Mouse (Mus musculus) CH12.LX (cell line): ENCODE results near the gene Gm21992. TPM values are rescaled to one million over a fixed set of nuclear protein-coding genes. Genes with fewer than 3 reads are reported as not detected.
A peak's percentile ranks its signal among the peaks of the same experiment; 100 is the strongest.

Experiments used
- DNase-seq: peaks from one replicate; pipeline ENCODE4 v3.0.0-alpha.2; 2013; ENCODE audit errors: extremely low read depth
- H3K27ac ChIP-seq: 2 replicates; pipeline ENCODE4 v1.5.1; 2012; ENCODE audit warnings: low read depth, mild to moderate bottlenecking, control low read depth, moderate library complexity; ENCODE audit not compliant: insufficient read depth
- H3K27me3 ChIP-seq: replicated peaks from 2 replicates; pipeline ENCODE3; 2012; ENCODE audit warnings: inconsistent platforms
- H3K36me3 ChIP-seq, 2 experiments: replicated peaks in 1 of 2; 2 replicates each; pipeline versions ENCODE3 to v1.6.1; 2012; ENCODE audit warnings: inconsistent platforms in 1 of 2, low read length in 1 of 2, mild to moderate bottlenecking in 1 of 2, mixed read lengths in 1 of 2, moderate library complexity in 1 of 2; ENCODE audit not compliant: control insufficient read depth in 1 of 2, insufficient read depth in 1 of 2
- H3K4me1 ChIP-seq, 2 experiments: 2 replicates each; pipeline ENCODE4 v1.6.1; 2012; ENCODE audit warnings: inconsistent platforms in 1 of 2, moderate library complexity in 1 of 2; ENCODE audit not compliant: insufficient read depth in 2 of 2, control insufficient read depth in 1 of 2
- H3K4me2 ChIP-seq: 2 replicates; pipeline ENCODE4 v1.6.1; 2012; ENCODE audit warnings: low read depth, mild to moderate bottlenecking, control low read depth; ENCODE audit not compliant: poor library complexity, insufficient read depth, severe bottlenecking
- H3K4me3 ChIP-seq, 3 experiments: fragments of 150-350 bp in 1 of 3; sonication (generic) in 1 of 3; replicated peaks in 1 of 3; 2 replicates each; pipeline versions ENCODE3 to v1.5.1; 2011 to 2012; ENCODE audit warnings: low read depth in 2 of 3, low read length in 2 of 3, mild to moderate bottlenecking in 2 of 3, moderate library complexity in 2 of 3, control low read depth in 1 of 3, improper control_type of control experiment in 1 of 3, inconsistent platforms in 1 of 3, mixed read lengths in 1 of 3; ENCODE audit not compliant: poor library complexity in 1 of 3
- H3K79me2 ChIP-seq: replicated peaks from 2 replicates; pipeline ENCODE4 v1.6.1; 2012; ENCODE audit warnings: mild to moderate bottlenecking, moderate library complexity; ENCODE audit not compliant: control insufficient read depth, poor library complexity, insufficient read depth, severe bottlenecking; ENCODE audit errors: extremely low read depth
- H3K9ac ChIP-seq: 2 replicates; pipeline ENCODE4 v1.6.1; 2012; ENCODE audit warnings: low read depth, mild to moderate bottlenecking, control low read depth, moderate library complexity; ENCODE audit not compliant: insufficient read depth
- H3K9me3 ChIP-seq: replicated peaks from 2 replicates; pipeline ENCODE3; 2012; ENCODE audit warnings: low read length, inconsistent platforms, mixed read lengths
- CHD2 ChIP-seq: IDR thresholded peaks from 2 replicates; pipeline ENCODE4 v1.6.1; 2011; ENCODE audit warnings: low read length, improper control_type of control experiment
- CTCF ChIP-seq, 2 experiments: IDR thresholded peaks in 1 of 2; conservative IDR thresholded peaks in 1 of 2; 2 replicates each; pipeline ENCODE4 v1.5.1; 2011 to 2012; ENCODE audit warnings: low read depth in 2 of 2, low read length in 2 of 2, improper control_type of control experiment in 1 of 2, inconsistent platforms in 1 of 2, mild to moderate bottlenecking in 1 of 2, moderate library complexity in 1 of 2
- E2F4 ChIP-seq: IDR thresholded peaks from 2 replicates; pipeline ENCODE4 v1.6.1; 2011; ENCODE audit warnings: low read depth, low read length, improper control_type of control experiment; ENCODE audit not compliant: insufficient replicate concordance
- EP300 ChIP-seq: IDR thresholded peaks from 2 replicates; pipeline ENCODE4 v1.6.1; 2011; ENCODE audit warnings: low read length, improper control_type of control experiment
- ETS1 ChIP-seq: conservative IDR thresholded peaks from 2 replicates; pipeline ENCODE4 v1.6.1; 2012; ENCODE audit warnings: low read depth, mild to moderate bottlenecking, inconsistent platforms, low read length, improper control_type of control experiment, moderate library complexity
- GABPA ChIP-seq: IDR thresholded peaks from 2 replicates; pipeline ENCODE4 v1.6.1; 2012; ENCODE audit warnings: low read depth, low read length, improper control_type of control experiment, inconsistent platforms; ENCODE audit not compliant: insufficient replicate concordance
- HCFC1 ChIP-seq: IDR thresholded peaks from 2 replicates; pipeline ENCODE4 v1.6.1; 2012; ENCODE audit warnings: low read depth, mild to moderate bottlenecking, inconsistent platforms, low read length, improper control_type of control experiment
- JUND ChIP-seq: conservative IDR thresholded peaks from 2 replicates; pipeline ENCODE4 v1.6.1; 2011; ENCODE audit warnings: low read depth, low read length, improper control_type of control experiment
- KAT2A ChIP-seq: IDR thresholded peaks from 2 replicates; pipeline ENCODE4 v1.6.1; 2012; ENCODE audit warnings: low read length, improper control_type of control experiment, inconsistent platforms; ENCODE audit not compliant: insufficient replicate concordance
- MAFK ChIP-seq: IDR thresholded peaks from 2 replicates; pipeline ENCODE4 v1.6.1; 2011; ENCODE audit warnings: low read length, improper control_type of control experiment; ENCODE audit not compliant: insufficient replicate concordance
- MAX ChIP-seq: IDR thresholded peaks from 2 replicates; pipeline ENCODE4 v1.6.1; 2011; ENCODE audit warnings: low read length, improper control_type of control experiment
- MXI1 ChIP-seq: IDR thresholded peaks from 2 replicates; pipeline ENCODE4 v1.6.1; 2011; ENCODE audit warnings: mild to moderate bottlenecking, low read depth, low read length, improper control_type of control experiment
- MYC ChIP-seq: IDR thresholded peaks from 2 replicates; pipeline ENCODE4 v1.6.1; 2011; ENCODE audit warnings: low read depth, mild to moderate bottlenecking, improper control_type of control experiment, low read length
- NRF1 ChIP-seq: IDR thresholded peaks from 2 replicates; pipeline ENCODE4 v1.6.1; 2014; ENCODE audit warnings: low read depth, mild to moderate bottlenecking, inconsistent platforms, low read length, improper control_type of control experiment, moderate library complexity
- PAX5 ChIP-seq: IDR thresholded peaks from 2 replicates; pipeline ENCODE4 v1.6.1; 2012; ENCODE audit warnings: low read length, inconsistent platforms, mixed read lengths
- RAD21 ChIP-seq: IDR thresholded peaks from 2 replicates; pipeline ENCODE4 v1.6.1; 2011; ENCODE audit warnings: low read depth, mild to moderate bottlenecking, low read length, improper control_type of control experiment, moderate library complexity
- RCOR1 ChIP-seq: conservative IDR thresholded peaks from 2 replicates; pipeline ENCODE4 v1.6.1; 2012; ENCODE audit warnings: low read depth, mild to moderate bottlenecking, inconsistent platforms, low read length, improper control_type of control experiment
- SIN3A ChIP-seq: IDR thresholded peaks from 2 replicates; pipeline ENCODE4 v1.6.1; 2012; ENCODE audit warnings: low read length, improper control_type of control experiment, inconsistent platforms
- SMC3 ChIP-seq: IDR thresholded peaks from 2 replicates; pipeline ENCODE4 v1.6.1; 2011; ENCODE audit warnings: low read depth, low read length, improper control_type of control experiment
- UBTF ChIP-seq: IDR thresholded peaks from 2 replicates; pipeline ENCODE4 v1.6.1; 2012; ENCODE audit warnings: low read depth, mild to moderate bottlenecking, inconsistent platforms, low read length, improper control_type of control experiment, moderate library complexity
- USF2 ChIP-seq: conservative IDR thresholded peaks from 2 replicates; pipeline ENCODE4 v1.6.1; 2011; ENCODE audit warnings: low read depth, low read length, improper control_type of control experiment
- ZKSCAN1 ChIP-seq: IDR thresholded peaks from 2 replicates; pipeline ENCODE4 v1.6.1; 2012; ENCODE audit warnings: low read depth, inconsistent platforms, low read length, improper control_type of control experiment, borderline replicate concordance
- dilution Hi-C: fragments of 300-500 bp; cut with MboI; formaldehyde crosslinking; loops from 2 replicates; pipeline ENCODE4 v1.14.3; 2020; ENCODE audit warnings: low sequenced_read_pairs; ENCODE audit not compliant: extremely low pct_unique_long_range_greater_than_20kb, extremely low pct_ligation_motif_present
- in situ Hi-C: fragments of 300-500 bp; cut with MboI; formaldehyde crosslinking; loops from 3 replicates; pipeline ENCODE4 v1.14.3; 2019; ENCODE audit warnings: low sequenced_read_pairs, low pct_ligation_motif_present, low pct_unique_long_range_greater_than_20kb, mixed read lengths
- polyA plus RNA-seq: library from polyadenylated mRNA; unstranded; fragments of >175 nt; gene quantifications from 2 replicates; pipeline ENCODE4 v1.2.1, GENCODE M21; 2012; ENCODE audit warnings: low read depth; ENCODE audit not compliant: insufficient read length
- total RNA-seq, 2 experiments: library from RNA; depleted of rRNA; stranded (reverse); fragments of 300-350 nt in 1 of 2; fragments of >200 nt in 1 of 2; gene quantifications; 2 replicates each; pipeline ENCODE4 v1.2.3; 2012 to 2014

Gm21992 gene
- total and polyA plus RNA-seq, 3 experiments = 3.9 to 44.3 (median 17.0) TPM

GRCm38 (mm10) chr19:4847490-4847889 is 36.1 kb upstream of the Gm21992 start:
- in situ Hi-C loops = no loop called here
- Histone ChIP-seq H3K36me3 (no peaks in the 10 kb centered on the region), H3K27ac (no peak overlapping the region), H3K4me1 (no peaks in the 10 kb centered on the region), H3K79me2 (no peaks in the 10 kb centered on the region), H3K9ac (no peak overlapping the region), H3K27me3 (peaks cover 45% of the 10 kb centered on the region), H3K4me2 (no peak overlapping the region), H3K4me3 (no peak overlapping the region), H3K9me3 (no peaks in the 10 kb centered on the region)
- TF ChIP-seq SMC3 (peak; percentile 85), CTCF (conservative IDR thresholded peaks at IDR 0.05 in 1 of 2, IDR thresholded peaks at IDR 0.05 in 1 of 2; ENCODE audit: low read depth in 2 of 2, low read length in 2 of 2) (peak in 1 of 2 experiments; percentile 83; a peak in 2 of 4 replicates), SIN3A (no peak), RAD21 (peak; percentile 70)
- dilution Hi-C loops = no loop called here
- peak; percentile 31 for DNase-seq

GRCm38 (mm10) chr19:4845846-4846245 is 34.4 kb upstream of the Gm21992 start:
- H3K36me3 ChIP-seq = no peaks in the 10 kb centered on the region
- in situ Hi-C loops (no loop called here), dilution Hi-C loops (no loop called here)
- H3K9me3 ChIP-seq = no peaks in the 10 kb centered on the region
- no peak overlapping the region for H3K9ac ChIP-seq
- no peak overlapping the region for H3K27ac ChIP-seq
- no peak overlapping the region for H3K4me3 ChIP-seq
- TF ChIP-seq PAX5 (no peak), ETS1 (no peak), ZKSCAN1 (no peak), NRF1 (no peak), GABPA (no peak), KAT2A (no peak), UBTF (no peak), RCOR1 (no peak), MAFK (no peak), JUND (no peak), E2F4 (no peak), HCFC1 (no peak), MXI1 (no peak), CHD2 (no peak), EP300 (no peak), RAD21 (no peak), USF2 (no peak), MYC (no peak), MAX (no peak)
- peaks cover 59% of the 10 kb centered on the region for H3K27me3 ChIP-seq
- H3K4me1 ChIP-seq = no peaks in the 10 kb centered on the region
- no peak overlapping the region for H3K4me2 ChIP-seq
- H3K79me2 ChIP-seq = no peaks in the 10 kb centered on the region
- DNase-seq = no peak
